Mouse (Mus musculus) ES-E14 (cell line): ENCODE data around the gene Ccdc96. TPM values are rescaled to one million over a fixed set of nuclear protein-coding genes. Genes with fewer than 3 reads are reported as not detected.
A peak's percentile ranks its signal among the peaks of the same experiment; 100 is the strongest.

ENCODE experiments used
- DNase-seq: peaks from one replicate; pipeline ENCODE4 v3.0.0-alpha.2; 2013; ENCODE audit warnings: low read depth, low spot score
- H3K27ac ChIP-seq: 2 replicates; pipeline ENCODE4 v1.5.1; 2012; ENCODE audit warnings: low read depth, mild to moderate bottlenecking, low read length, moderate library complexity, mixed read lengths; ENCODE audit not compliant: poor library complexity, insufficient read depth, severe bottlenecking
- H3K36me3 ChIP-seq: 2 replicates; pipeline ENCODE4 v1.6.1; 2012; ENCODE audit warnings: mild to moderate bottlenecking, low read length, moderate library complexity, mixed read lengths; ENCODE audit not compliant: control insufficient read depth, poor library complexity, insufficient read depth, severe bottlenecking
- H3K4me1 ChIP-seq, 2 experiments: fragments of 150-350 bp in 1 of 2; sonication (generic) in 1 of 2; 2 replicates each; pipeline ENCODE4 v1.6.1; 2012; ENCODE audit warnings: low read length in 2 of 2, mild to moderate bottlenecking in 1 of 2, mixed read lengths in 1 of 2; ENCODE audit not compliant: control insufficient read depth in 2 of 2, insufficient read depth in 2 of 2, poor library complexity in 1 of 2
- H3K4me3 ChIP-seq, 2 experiments: fragments of 150-350 bp in 1 of 2; sonication (generic) in 1 of 2; 2 replicates each; pipeline ENCODE4 v1.5.1; 2012; ENCODE audit warnings: low read length in 2 of 2, low read depth in 1 of 2, mild to moderate bottlenecking in 1 of 2, mixed read lengths in 1 of 2; ENCODE audit not compliant: insufficient read depth in 1 of 2, poor library complexity in 1 of 2, severe bottlenecking in 1 of 2
- H3K9ac ChIP-seq: 2 replicates; pipeline ENCODE4 v1.6.1; 2012; ENCODE audit warnings: low read depth, mild to moderate bottlenecking, low read length, mixed read lengths; ENCODE audit not compliant: poor library complexity, insufficient read depth, severe bottlenecking
- H3K9me3 ChIP-seq: fragments of 150-350 bp; sonication (generic); 2 replicates; pipeline ENCODE4 v1.6.1; 2012; ENCODE audit warnings: low read depth, mild to moderate bottlenecking, low read length; ENCODE audit not compliant: control insufficient read depth, insufficient read depth
- CHD2 ChIP-seq: IDR thresholded peaks from 2 replicates; pipeline ENCODE4 v1.6.1; 2014; ENCODE audit warnings: mild to moderate bottlenecking, low read depth, low read length, inconsistent platforms
- HCFC1 ChIP-seq: IDR thresholded peaks from 2 replicates; pipeline ENCODE4 v1.6.1; 2012; ENCODE audit warnings: low read length, inconsistent platforms, borderline replicate concordance; ENCODE audit not compliant: insufficient read depth
- MAFK ChIP-seq: IDR thresholded peaks from 2 replicates; pipeline ENCODE4 v1.6.1; 2014; ENCODE audit warnings: mild to moderate bottlenecking, low read depth, low read length, inconsistent platforms; ENCODE audit not compliant: insufficient read depth
- ZC3H11A ChIP-seq: IDR thresholded peaks from 2 replicates; pipeline ENCODE4 v1.6.1; 2012; ENCODE audit warnings: low read depth, mild to moderate bottlenecking, inconsistent platforms, low read length, borderline replicate concordance
- ZNF384 ChIP-seq: IDR thresholded peaks from 2 replicates; pipeline ENCODE4 v1.6.1; 2012; ENCODE audit warnings: low read depth, low read length, inconsistent platforms
- in situ Hi-C, 2 experiments: fragments of 600-800 bp; cut with MboI; formaldehyde crosslinking; loops; one replicate each; pipeline ENCODE4 v1.15.1; 2025; ENCODE audit warnings: low sequenced_read_pairs in 2 of 2, inconsistent platforms in 1 of 2; ENCODE audit not compliant: unreplicated experiment in 2 of 2
- total RNA-seq: library from RNA; depleted of rRNA; stranded (reverse); fragments of 300-350 nt; gene quantifications from 2 replicates; pipeline ENCODE4 v1.2.3, GENCODE M21; 2012

The Ccdc96 gene
- total RNA-seq, 1 experiment = 1.0 TPM

DNA sequence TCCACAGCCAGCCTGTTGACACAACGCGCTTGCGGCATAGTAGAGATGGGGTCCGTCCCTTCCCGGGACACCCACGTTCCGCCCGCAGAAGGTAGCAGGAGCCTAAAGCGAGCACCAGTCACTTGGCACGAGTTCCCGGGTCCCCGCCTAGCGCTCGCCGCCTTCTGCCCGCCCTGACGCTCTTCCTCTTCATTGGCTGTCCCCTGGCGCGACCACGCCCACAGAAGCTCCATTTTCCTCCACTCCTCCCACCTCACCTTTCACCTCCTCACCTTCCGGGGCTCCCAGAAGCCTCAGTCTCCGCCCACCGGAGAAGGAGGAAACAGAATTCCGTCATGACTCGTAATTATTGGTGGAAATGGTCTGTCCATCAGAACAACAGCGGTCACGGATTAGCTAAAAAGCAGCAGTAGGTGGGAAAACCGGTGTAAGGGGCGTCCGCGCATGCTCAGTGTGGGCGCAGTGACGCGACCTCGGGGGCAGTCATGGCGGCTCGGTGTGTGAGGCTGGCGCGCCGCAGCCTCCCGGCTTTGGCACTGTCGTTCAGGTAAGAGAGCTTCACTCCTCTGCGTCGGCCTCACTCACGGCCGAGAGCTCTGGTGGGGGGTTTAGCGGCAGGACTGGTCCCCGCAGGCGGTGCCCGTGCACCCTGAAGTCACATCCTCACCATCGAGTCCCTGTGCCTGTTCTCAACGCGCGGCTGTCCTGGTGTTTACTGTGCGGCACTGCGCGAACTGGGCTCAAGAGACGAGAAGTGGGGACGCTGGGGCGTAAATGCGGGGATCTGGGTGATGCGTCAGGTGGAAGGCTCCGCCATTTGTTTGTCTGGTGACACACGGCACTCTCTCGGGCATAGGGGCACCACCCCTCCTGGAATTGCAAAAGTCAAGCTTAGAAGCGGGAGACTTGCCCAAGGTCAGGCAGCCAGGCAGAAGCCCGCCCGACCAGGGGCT is 19.4 kb upstream of the Ccdc96 start, which contains the start of gene Grpel1:
Gene Grpel1, plus strand, starts transcription at position 290 of the 953 bp plus-strand sequence.
- Histone ChIP-seq H3K27ac (peak within 1 kb of the TSS; percentile 72), H3K9me3 (no peaks in the 10 kb centered on the region), H3K4me1 (peaks cover 0 to 3% of the 10 kb centered on the region in 2 experiments; a peak in 1 of 4 replicates), H3K4me3 (peak within 1 kb of the TSS; percentile 88 to 98), H3K36me3 (peaks cover 8% of the 10 kb centered on the region), H3K9ac (peak within 1 kb of the TSS; percentile 97)
- TF ChIP-seq ZC3H11A (no peak), HCFC1 (no peak), ZNF384 (no peak), CHD2 (peak; percentile 72; the same call in 1 of the 2 replicates)
- DNase-seq = peak; percentile 100
- in situ Hi-C loops = loop anchor here (5.0 to 10.0 kb wide), 2 partner anchors 117 to 280 kb away; partner anchors contain the start of gene Bloc1s4 (in 2 of the 2)

DNA sequence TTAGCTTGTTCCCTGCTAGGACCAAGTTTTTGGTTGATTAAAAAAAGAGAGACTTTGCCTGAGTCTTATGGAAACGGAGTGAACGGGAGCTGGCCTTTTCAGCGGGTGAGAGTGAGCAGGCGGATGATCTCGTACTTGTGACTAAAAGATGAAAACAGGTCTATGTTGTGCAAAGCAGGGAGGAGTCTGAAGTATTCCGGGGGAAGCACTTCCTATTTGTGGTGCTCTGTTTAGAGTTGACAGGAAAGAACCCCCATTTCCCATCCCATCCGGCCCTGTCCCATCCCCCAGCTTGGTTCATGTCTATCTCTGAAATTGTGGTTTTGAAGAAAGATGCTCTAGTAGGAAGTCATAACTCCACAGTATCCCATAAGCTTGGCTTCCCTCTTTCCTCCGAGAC is 18.5 kb upstream of the Ccdc96 start:
- peak overlapping the region; percentile 97 for H3K9ac ChIP-seq
- no peak for TF ChIP-seq ZC3H11A
- TF ChIP-seq ZNF384 = no peak
- no peak for TF ChIP-seq CHD2
- H3K4me3 ChIP-seq = peak overlapping the region; percentile 88 to 98
- H3K36me3 ChIP-seq = peaks cover 15% of the 10 kb centered on the region
- peaks cover 0 to 3% of the 10 kb centered on the region in 2 experiments; a peak in 1 of 4 replicates for H3K4me1 ChIP-seq
- in situ Hi-C loops = loop anchor here (10.0 kb wide), 1 partner anchor 279 kb away; the partner anchor contains the start of gene Bloc1s4 (in 2 of the 2)
- no peak for DNase-seq
- no peak overlapping the region for H3K27ac ChIP-seq
- no peaks in the 10 kb centered on the region for H3K9me3 ChIP-seq

DNA sequence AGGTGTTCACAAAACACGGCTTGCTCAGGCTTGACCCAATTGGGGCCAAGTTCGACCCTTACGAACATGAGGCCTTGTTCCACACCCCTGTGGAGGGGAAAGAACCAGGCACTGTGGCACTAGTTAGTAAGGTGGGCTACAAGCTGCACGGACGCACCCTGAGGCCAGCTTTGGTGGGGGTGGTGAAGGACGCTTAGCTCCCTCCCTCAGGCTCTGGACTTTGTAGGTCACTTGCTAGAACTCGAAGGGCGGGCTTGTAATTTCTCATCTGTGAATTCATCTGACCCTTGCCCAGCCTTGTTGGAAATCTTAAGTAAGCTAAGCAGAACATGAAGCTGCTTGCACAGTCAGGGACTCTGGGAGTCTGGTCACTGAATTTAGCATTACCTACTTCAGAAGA is 13.2 kb upstream of the Ccdc96 start:
- H3K27ac ChIP-seq = no peak overlapping the region
- DNase-seq = no peak
- H3K4me1 ChIP-seq = no peaks in the 10 kb centered on the region
- no peak overlapping the region for H3K9ac ChIP-seq
- peaks cover 39% of the 10 kb centered on the region for H3K36me3 ChIP-seq
- H3K4me3 ChIP-seq = no peak overlapping the region
- no peaks in the 10 kb centered on the region for H3K9me3 ChIP-seq
- in situ Hi-C loops = no loop called here
- no peak for TF ChIP-seq HCFC1
- TF ChIP-seq MAFK = no peak
- TF ChIP-seq ZC3H11A = no peak
- TF ChIP-seq ZNF384 = no peak
- TF ChIP-seq CHD2 = no peak

DNA sequence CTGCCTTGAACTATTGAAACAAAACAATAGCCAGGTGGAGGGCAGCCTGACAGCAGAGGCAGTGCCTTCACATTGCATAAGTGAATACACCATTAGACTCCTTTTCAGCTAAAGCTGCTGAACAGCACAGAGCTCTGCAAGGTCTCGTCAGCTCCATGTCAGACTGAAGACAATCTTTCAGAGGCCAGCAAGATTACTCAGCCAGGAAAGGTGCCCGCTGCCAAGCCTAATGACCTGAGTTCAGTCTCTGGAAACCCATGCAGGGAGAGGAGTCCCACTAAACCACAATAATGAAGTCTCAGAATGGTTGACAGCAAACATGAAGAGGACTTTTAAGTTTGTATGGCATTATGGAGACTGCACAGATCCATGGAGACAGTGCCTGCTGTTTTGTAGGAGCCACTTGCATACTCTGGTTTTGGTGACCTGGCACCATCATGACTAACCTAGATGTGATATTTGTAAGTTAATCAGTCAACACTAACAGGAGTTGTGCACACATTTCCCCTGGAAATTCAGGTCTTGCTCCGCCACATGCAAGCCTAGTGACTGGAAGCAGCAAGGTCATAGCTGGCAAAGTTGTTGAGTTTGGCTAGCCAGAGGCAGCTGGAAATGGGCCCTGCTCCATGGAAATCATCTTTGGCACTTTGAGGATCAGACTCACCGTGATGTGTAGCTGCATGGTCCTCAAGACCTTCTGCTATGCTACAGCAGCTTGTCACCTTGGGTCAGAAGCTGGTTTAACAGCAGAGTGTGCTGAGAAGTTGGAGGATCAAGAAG is 11.3 kb upstream of the Ccdc96 start:
- DNase-seq = no peak
- in situ Hi-C loops = no loop called here
- Histone ChIP-seq H3K27ac (no peak overlapping the region), H3K9ac (no peak overlapping the region), H3K9me3 (no peaks in the 10 kb centered on the region), H3K4me3 (no peak overlapping the region), H3K4me1 (no peaks in the 10 kb centered on the region), H3K36me3 (peaks cover 39% of the 10 kb centered on the region)
- TF ChIP-seq HCFC1 (no peak), ZC3H11A (no peak), CHD2 (no peak), MAFK (no peak), ZNF384 (no peak)
